Mouse (Mus musculus): ENCODE data around the gene Batf2.
A peak's percentile ranks its signal among the peaks of the same experiment; 100 is the strongest.
"Not testable (repeated sequence)": the region's sequence is repeated elsewhere in the genome, so short reads cannot be mapped to it uniquely, and the experiment has no call there.

The Batf2 gene

DNA sequence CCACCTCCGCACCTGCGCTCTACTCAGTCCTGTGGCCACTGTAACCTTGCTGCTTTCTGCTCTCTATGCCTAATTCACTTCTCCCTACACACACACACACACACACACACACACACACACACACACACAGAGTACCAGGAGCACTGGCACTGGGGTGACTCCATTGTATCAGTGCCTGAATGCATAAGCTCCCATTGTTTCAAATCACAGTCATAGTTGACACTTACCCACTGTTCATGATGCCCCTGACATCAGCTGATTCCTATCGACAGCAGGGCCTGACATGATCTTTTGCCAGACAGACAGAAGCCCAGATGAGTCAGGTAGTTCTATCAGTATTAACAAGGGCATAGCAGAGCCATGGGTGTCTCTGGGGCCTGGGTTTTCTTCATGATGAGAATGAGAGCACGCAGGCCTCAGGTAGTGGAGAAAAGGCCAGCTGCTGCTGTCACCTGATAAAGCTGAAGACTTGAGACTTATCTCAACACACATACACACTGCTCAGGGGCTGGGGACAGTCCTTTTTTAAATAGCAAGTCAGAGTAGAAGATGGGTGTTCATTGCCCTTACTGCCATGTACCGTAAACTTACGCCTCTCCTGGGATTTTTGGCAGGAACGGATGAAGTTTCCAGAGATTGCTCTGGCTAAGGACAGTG, 8.5 kb upstream of the Batf2 start:
- no peak for DNase-seq (ENCODE audit: low read depth, low spot score)

GRCm38 (mm10) chr19:6133197-6133596, 7.6 kb upstream of the Batf2 start:
- not testable (repeated sequence) for DNase-seq (ENCODE audit: low read depth, low spot score)

DNA sequence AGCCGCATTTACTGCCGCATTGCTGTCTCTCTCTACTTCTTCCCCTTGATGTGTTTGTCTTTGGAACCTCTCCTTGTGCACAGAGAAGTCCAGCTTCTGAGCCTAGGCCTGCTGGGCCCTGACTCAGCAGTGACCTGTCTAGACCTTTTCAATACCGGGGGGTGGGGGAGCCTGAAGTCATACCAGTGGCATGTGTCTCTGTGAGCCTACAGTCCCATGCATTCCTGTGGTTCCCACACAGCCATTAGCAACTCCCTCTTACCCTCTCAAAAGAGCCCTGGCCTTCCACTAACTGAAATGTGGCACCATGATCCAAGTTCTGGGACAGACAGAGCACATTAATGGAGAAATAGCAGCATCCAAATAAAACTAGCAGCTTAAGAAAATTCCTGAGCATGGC, 4.4 kb upstream of the Batf2 start:
- DNase-seq (ENCODE audit: low read depth, low spot score) = no peak

GRCm38 (mm10) chr19:6139701-6140100, 1.1 kb upstream of the Batf2 start:
- DNase-seq (ENCODE audit: low read depth, low spot score) = no peak

DNA sequence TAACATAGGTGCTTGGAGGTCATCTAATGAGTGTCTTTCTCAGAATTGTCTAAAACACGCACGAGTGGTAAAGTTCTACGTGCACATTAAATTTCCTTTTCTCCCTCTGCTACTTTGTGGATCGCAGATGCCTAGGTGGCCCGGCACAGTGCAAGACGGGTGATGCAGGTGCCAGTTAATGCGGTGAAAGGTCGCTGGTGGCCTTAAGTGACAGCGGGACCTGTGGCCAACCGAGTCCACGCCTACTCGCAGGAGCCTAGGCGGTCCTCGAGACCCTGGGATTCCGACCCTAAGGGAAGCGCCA, 457 bp upstream of the Batf2 start:
- DNase-seq (ENCODE audit: low read depth, low spot score) = no peak

GRCm38 (mm10) chr19:6141394-6141749, 589 bp downstream of the Batf2 start, which contains the start of gene Arl2:
Gene Arl2 (minus strand): TSS chr19:6141548.
- DNase-seq (ENCODE audit: low read depth, low spot score) = peak; percentile 90

DNA sequence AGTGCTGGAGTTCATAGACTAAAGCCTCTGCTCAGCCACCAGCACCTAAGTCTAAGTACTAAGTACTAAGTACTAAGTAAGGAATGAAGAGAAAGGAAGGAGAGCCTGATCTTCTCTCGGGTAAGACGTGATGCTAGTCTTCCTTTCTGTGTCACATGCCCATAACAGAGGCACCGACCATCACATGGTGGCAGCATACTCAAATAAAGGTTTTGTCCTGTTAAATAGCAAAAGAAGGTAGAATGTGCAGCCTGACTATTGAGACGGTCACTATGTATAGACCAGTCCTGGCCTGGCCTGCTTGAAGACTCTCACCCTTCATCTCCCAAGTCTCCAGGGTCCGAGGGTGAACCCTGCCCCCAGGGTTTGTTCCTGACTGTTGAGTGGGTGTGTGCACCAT, 4.1 kb downstream of the Batf2 start:
- DNase-seq (ENCODE audit: low read depth, low spot score) = no peak

- DNase-seq (ENCODE audit: low read depth, low spot score) = no peak
Measured at GRCm38 (mm10) chr19:6155174-6155573, 14.4 kb downstream of the Batf2 start.

DNA sequence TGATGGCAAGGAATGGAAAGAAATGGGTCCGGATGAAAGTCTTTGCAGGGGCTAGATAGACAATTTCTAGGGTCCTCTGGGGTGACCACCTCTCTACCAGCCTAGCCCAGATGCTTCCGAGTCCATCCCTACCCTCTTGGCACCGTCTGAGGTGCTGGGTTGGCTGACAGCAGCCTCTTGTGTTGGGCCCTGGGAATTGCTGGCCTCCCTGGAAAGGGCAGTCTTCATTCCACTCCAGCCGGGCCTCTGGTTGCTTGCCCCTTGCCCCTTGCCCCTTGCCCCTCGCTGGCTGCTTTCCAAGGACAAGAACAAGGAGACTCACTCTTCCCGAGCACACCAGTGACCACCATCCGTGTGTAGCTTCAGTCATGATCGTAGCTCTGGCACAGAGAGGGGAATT, 15.6 kb downstream of the Batf2 start:
- DNase-seq (ENCODE audit: low read depth, low spot score) = no peak

DNA sequence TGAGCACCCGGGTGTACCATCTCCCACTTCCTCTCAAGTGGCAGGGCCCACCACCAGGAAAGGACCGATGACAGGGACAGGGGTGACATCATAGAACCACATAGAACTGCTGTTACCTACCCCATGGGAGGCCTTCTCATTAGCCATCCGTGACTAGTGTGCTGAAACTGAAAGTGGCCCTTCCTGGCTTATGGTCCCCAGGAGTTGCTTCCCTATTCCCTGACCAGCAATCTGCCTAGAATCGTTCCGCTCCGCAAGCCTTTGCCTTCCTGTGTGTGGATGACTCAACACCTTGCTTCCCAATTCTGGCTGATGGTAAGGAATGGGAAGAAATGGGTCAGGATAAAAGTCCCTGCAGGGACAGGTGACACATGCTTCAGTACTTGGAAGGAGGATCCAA, 16.4 kb downstream of the Batf2 start:
- no peak for DNase-seq (ENCODE audit: low read depth, low spot score)

DNA sequence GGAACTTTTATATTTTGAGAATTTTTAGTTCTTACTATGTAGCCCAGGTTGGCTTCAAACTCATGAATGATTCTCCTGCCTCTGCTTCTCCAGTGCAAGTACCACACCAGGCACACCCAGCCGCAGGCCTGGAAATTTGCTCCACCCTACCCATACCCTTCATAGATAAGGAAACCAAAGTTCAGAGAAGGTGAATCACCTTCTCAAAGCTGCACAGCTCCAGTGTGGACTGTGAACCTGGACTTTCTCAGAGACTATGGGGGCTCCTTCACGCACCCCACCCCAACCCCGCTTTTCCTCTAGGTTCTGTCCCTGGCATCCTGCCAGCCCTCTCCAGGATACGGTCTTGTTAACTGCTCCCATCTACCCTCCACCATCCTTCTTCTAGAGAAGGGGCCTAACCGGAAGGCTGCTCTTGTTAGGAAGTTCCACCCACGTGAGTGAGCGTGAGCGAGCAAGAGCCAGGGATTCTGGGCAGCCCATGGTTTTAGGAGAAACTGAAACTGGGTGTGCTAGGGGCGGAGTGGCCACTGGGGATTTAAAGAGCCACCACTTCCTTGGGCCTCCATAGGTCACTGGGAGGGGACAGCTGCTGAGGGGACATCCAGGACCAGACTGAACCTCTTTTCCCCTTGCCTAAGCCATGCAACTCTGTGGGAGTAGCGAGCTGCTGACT, 23.2 kb downstream of the Batf2 start:
- no peak for DNase-seq (ENCODE audit: low read depth, low spot score)

GRCm38 (mm10) chr19:6166750-6167149, 26.0 kb downstream of the Batf2 start:
- DNase-seq (ENCODE audit: low read depth, low spot score) = no peak

- DNase-seq (ENCODE audit: low read depth, low spot score) = no peak
Measured at GRCm38 (mm10) chr19:6171215-6171614, 30.4 kb downstream of the Batf2 start.

- no peak for DNase-seq (ENCODE audit: low read depth, low spot score)
Measured at GRCm38 (mm10) chr19:6174771-6175170, 34.0 kb downstream of the Batf2 start.

DNA sequence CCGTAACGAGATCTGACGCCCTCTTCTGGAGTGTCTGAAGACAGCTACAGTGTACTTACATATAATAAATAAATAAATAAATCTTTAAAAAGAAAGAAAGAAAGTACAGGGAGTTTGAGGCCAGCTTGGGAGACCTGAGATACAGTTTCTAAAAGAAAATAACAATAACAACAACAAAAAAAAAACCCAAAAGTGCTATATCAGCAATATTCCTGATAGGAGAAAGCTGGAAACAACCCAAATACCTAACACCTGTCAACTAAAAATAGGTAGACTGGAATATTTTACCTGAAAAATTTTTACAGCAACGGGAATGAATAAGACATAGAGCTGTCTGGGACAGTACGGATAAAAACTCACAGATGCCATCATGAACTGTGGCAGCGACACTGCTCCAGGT, 38.0 kb downstream of the Batf2 start:
- no peak for DNase-seq (ENCODE audit: low read depth, low spot score)

- DNase-seq (ENCODE audit: low read depth, low spot score) = no peak
Measured at GRCm38 (mm10) chr19:6181629-6182028, 40.8 kb downstream of the Batf2 start.

DNA sequence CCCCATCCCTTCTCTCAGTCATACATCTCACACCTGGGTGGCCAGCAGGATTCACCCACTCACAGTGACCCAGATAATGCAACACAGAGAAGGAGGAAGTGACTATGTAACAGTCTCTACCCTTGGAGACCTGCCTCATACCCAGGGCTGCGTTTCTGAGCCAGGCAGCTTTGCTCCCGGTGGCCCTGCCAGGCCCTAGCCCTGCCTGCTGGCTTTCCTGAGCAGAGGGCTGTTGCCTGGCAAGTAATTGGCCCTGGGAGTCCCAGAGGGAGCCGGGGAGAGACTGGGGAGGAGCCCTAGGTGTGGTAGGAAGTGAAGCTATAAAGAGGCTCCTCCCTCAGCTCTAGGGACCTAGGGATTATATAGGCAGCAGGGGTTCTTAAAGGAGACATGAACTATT, 41.8 kb downstream of the Batf2 start:
- DNase-seq (ENCODE audit: low read depth, low spot score) = no peak

GRCm38 (mm10) chr19:6184131-6184530, 43.3 kb downstream of the Batf2 start, which contains the start of gene Majin:
Gene Majin (plus strand): TSS chr19:6184388.
- DNase-seq (ENCODE audit: low read depth, low spot score) = no peak

DNA sequence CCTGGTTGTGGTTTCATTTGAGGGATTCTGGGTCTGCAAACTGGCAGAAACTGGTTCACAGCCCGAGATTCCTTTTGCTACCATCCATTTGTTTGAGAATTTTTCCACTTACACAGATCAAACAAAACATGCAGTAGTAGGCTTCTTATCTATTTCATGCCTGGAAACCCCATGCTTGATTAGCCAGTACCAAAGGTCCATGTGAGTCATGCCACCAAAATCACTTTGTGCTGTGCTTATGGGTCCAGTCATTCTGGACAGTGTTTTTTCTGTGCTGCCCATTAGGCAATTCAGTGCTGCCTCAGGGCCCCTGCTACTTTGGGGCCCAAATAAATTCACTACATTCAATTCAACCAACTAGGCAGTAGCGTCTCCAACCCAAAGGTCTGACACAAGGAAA, 63.5 kb downstream of the Batf2 start:
- no peak for DNase-seq (ENCODE audit: low read depth, low spot score)

- DNase-seq (ENCODE audit: low read depth, low spot score) = no peak
Measured at GRCm38 (mm10) chr19:6206716-6207115, 65.9 kb downstream of the Batf2 start.

DNA sequence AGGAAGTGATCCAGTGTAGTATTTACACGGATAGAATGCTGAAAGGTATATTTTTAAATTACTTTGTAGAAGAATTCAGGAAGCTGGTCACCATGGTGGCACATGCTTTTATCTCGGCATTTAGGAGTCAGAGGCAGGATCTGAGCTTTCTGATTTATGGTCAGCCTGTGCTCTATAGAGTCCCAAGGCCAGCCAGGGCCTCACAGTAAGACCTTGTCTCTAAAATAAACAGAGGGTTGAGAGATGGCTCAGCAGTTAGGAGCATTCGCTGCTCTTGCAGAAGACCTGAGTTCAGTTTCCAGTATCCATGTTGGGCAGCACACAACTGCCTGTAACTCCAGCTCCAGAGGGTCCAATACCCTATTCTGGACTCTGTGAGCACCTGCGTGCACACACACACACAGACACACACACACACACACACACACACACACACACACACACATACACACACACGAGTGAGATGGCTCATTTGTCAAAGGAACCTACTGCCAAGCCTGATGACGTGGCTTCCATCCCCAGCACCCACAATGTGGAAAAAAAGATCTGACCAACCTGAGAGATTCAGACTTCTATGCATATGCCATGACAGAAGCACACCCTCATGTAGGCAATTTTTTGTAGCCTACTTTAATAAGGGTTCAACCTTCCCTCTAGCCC, 75.4 kb downstream of the Batf2 start:
- no peak for DNase-seq (ENCODE audit: low read depth, low spot score)

DNA sequence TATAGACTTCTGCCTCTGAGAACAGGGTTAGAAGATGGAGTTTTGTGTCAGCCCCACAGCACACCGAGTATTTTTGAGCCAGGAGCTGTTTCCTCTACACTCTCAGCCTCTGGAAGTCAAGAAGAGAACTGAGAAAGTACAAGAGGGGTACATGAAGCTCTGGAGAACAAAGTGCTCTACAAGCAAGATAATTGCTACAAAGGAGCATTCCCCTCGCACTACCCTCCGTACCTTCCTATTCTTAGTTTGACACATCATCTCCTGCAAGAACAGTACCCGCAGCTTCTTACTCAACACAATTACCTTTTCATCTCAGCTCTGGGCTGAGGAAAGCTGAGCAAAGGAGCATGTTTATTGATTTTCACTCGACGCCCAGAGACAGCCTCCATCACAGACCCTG, 77.8 kb downstream of the Batf2 start:
- DNase-seq (ENCODE audit: low read depth, low spot score) = no peak

All from brain, embryonic 18.5 days (tissue).